Mouse (Mus musculus): ENCODE measurements around the gene Slco2b1.

GRCm38 (mm10) chr7:99661071-99661470 lies 50.1 kb downstream of the Slco2b1 start:
- TF ChIP-seq CTCF (IDR thresholded peaks at IDR 0.05; ENCODE audit: low read depth, low read length) (no peak), GATA1 (IDR thresholded peaks at IDR 0.05; ENCODE audit: borderline replicate concordance, low read length) (no peak), TAL1 (conservative IDR thresholded peaks at IDR 0.05; ENCODE audit: low read depth, low read length) (no peak)

All from G1E (cell line).